Mouse (Mus musculus): ENCODE results near the gene Ppp1r37. TPM values are rescaled to one million over a fixed set of nuclear protein-coding genes. Genes with fewer than 3 reads are reported as not detected.

Gene Ppp1r37
- polyA plus RNA-seq, 1 experiment from 2014 or later: 18.3 TPM

- no peaks in the 10 kb centered on the region for H3K27me3 ChIP-seq (ENCODE audit: control insufficient read depth, insufficient read depth, low read depth, low read length)
- no peak overlapping the region for H3K4me3 ChIP-seq (ENCODE audit: low read length)
- no peak for ATAC-seq (ENCODE audit: low read depth)
- WGBS: 77% methylated on average over 10 of the region's 10 CpGs
- H3K27ac ChIP-seq (ENCODE audit: low read length): no peak overlapping the region
- no peaks in the 10 kb centered on the region for H3K9me3 ChIP-seq (ENCODE audit: control insufficient read depth, low read length)
- no peak overlapping the region for H3K4me2 ChIP-seq (ENCODE audit: low read depth, low read length)
- no peaks in the 10 kb centered on the region for H3K4me1 ChIP-seq (replicated peaks; ENCODE audit: control insufficient read depth, insufficient read depth, low read length)
- H3K36me3 ChIP-seq (ENCODE audit: control insufficient read depth, insufficient read depth, low read length): peaks cover 37% of the 10 kb centered on the region
- no peak overlapping the region for H3K9ac ChIP-seq (ENCODE audit: low read length)
Observed at GRCm38 (mm10) chr7:19593061-19593730, 30.3 kb upstream of the Ppp1r37 start.

- no peaks in the 10 kb centered on the region for H3K4me1 ChIP-seq (replicated peaks; ENCODE audit: control insufficient read depth, insufficient read depth, low read length)
- no peak overlapping the region for H3K27ac ChIP-seq (ENCODE audit: low read length)
- no peaks in the 10 kb centered on the region for H3K27me3 ChIP-seq (ENCODE audit: control insufficient read depth, insufficient read depth, low read depth, low read length)
- H3K36me3 ChIP-seq (ENCODE audit: control insufficient read depth, insufficient read depth, low read length): peaks cover 62% of the 10 kb centered on the region
- no peaks in the 10 kb centered on the region for H3K9me3 ChIP-seq (ENCODE audit: control insufficient read depth, low read length)
- ATAC-seq (ENCODE audit: low read depth): peak; percentile 59; the same call in 1 of the 2 replicates
- H3K4me3 ChIP-seq (ENCODE audit: low read length): no peak overlapping the region
- WGBS: 51% methylated on average over 3 of the region's 3 CpGs
- H3K9ac ChIP-seq (ENCODE audit: low read length): no peak overlapping the region
- no peak overlapping the region for H3K4me2 ChIP-seq (ENCODE audit: low read depth, low read length)
Observed at GRCm38 (mm10) chr7:19589917-19590316, 27.0 kb upstream of the Ppp1r37 start.

- H3K27ac ChIP-seq (ENCODE audit: low read length): no peak overlapping the region
- H3K4me1 ChIP-seq (replicated peaks; ENCODE audit: control insufficient read depth, insufficient read depth, low read length): no peaks in the 10 kb centered on the region
- H3K9ac ChIP-seq (ENCODE audit: low read length): no peak overlapping the region
- no peaks in the 10 kb centered on the region for H3K27me3 ChIP-seq (ENCODE audit: control insufficient read depth, insufficient read depth, low read depth, low read length)
- H3K36me3 ChIP-seq (ENCODE audit: control insufficient read depth, insufficient read depth, low read length): peaks cover 69% of the 10 kb centered on the region
- no peak for ATAC-seq (ENCODE audit: low read depth)
- WGBS: 39% methylated on average over 3 of the region's 3 CpGs
- H3K9me3 ChIP-seq (ENCODE audit: control insufficient read depth, low read length): no peaks in the 10 kb centered on the region
- no peak overlapping the region for H3K4me3 ChIP-seq (ENCODE audit: low read length)
- no peak overlapping the region for H3K4me2 ChIP-seq (ENCODE audit: low read depth, low read length)
Observed at GRCm38 (mm10) chr7:19589207-19589606, 26.3 kb upstream of the Ppp1r37 start.

DNA sequence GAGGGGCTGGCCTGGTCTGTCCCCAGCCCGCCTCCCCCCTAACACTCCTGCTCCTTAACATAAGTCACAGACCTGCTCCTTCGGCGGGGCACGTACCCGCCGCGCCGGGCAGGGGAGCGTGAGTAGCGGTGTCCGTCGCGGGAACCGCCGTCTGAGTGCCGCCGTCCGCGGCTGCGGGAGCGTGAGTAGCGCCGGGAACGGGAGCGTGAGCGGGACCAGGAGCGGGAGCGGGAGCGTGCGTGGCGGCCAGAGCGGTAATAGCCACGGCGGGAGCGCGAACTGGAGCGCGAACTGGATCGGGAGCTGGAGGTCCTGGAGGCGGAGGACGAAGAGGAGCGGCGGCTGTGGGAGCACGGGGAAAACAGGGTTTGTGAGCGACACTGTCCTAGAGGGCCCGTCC lies 23.4 kb upstream of the Ppp1r37 start:
- Histone ChIP-seq H3K4me2 (ENCODE audit: low read depth, low read length) (no peak overlapping the region), H3K36me3 (ENCODE audit: control insufficient read depth, insufficient read depth, low read length) (peaks cover 65% of the 10 kb centered on the region), H3K9me3 (ENCODE audit: control insufficient read depth, low read length) (no peaks in the 10 kb centered on the region), H3K27me3 (ENCODE audit: control insufficient read depth, insufficient read depth, low read depth, low read length) (no peaks in the 10 kb centered on the region), H3K4me1 (replicated peaks; ENCODE audit: control insufficient read depth, insufficient read depth, low read length) (no peaks in the 10 kb centered on the region), H3K27ac (ENCODE audit: low read length) (no peak overlapping the region), H3K4me3 (ENCODE audit: low read length) (no peak overlapping the region), H3K9ac (ENCODE audit: low read length) (no peak overlapping the region)
- WGBS: 80% methylated on average over 42 of the region's 46 CpGs
- ATAC-seq (ENCODE audit: low read depth): no peak

GRCm38 (mm10) chr7:19580634-19581033 lies 17.8 kb upstream of the Ppp1r37 start:
- no peak overlapping the region for H3K27ac ChIP-seq (ENCODE audit: low read length)
- no peaks in the 10 kb centered on the region for H3K9me3 ChIP-seq (ENCODE audit: control insufficient read depth, low read length)
- H3K4me2 ChIP-seq (ENCODE audit: low read depth, low read length): no peak overlapping the region
- peak; percentile 18; the same call in 1 of the 2 replicates for ATAC-seq (ENCODE audit: low read depth)
- no peak overlapping the region for H3K4me3 ChIP-seq (ENCODE audit: low read length)
- H3K4me1 ChIP-seq (replicated peaks; ENCODE audit: control insufficient read depth, insufficient read depth, low read length): peaks cover 9% of the 10 kb centered on the region
- 73% methylated on average over 8 of the region's 8 CpGs for WGBS
- no peak overlapping the region for H3K9ac ChIP-seq (ENCODE audit: low read length)
- peaks cover 19% of the 10 kb centered on the region for H3K27me3 ChIP-seq (ENCODE audit: control insufficient read depth, insufficient read depth, low read depth, low read length)
- peaks cover 24% of the 10 kb centered on the region for H3K36me3 ChIP-seq (ENCODE audit: control insufficient read depth, insufficient read depth, low read length)

DNA sequence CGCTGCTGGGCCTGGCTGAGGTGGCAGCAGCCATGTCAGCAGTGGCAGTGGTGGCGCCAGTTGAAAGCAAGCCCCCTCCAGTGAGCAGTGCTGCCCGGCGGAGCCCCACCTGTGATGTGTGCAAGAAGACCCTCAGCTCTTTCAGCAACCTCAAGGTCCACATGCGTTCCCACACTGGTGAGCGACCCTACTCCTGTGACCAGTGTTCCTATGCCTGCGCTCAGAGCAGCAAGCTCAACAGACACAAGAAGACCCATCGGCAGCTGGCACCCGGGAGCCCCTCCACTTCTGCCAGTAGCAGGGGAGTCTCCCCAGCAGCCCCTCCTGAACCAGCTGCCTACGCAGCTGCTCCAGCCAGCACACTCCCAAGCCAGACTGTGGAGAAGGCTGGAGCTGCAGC lies 16.9 kb upstream of the Ppp1r37 start:
- 88% methylated on average over 10 of the region's 10 CpGs for WGBS
- Histone ChIP-seq H3K27me3 (ENCODE audit: control insufficient read depth, insufficient read depth, low read depth, low read length) (peaks cover 19% of the 10 kb centered on the region), H3K36me3 (ENCODE audit: control insufficient read depth, insufficient read depth, low read length) (peaks cover 19% of the 10 kb centered on the region), H3K9me3 (ENCODE audit: control insufficient read depth, low read length) (no peaks in the 10 kb centered on the region), H3K4me1 (replicated peaks; ENCODE audit: control insufficient read depth, insufficient read depth, low read length) (peaks cover 9% of the 10 kb centered on the region), H3K9ac (ENCODE audit: low read length) (no peak overlapping the region), H3K27ac (ENCODE audit: low read length) (no peak overlapping the region), H3K4me2 (ENCODE audit: low read depth, low read length) (no peak overlapping the region), H3K4me3 (ENCODE audit: low read length) (no peak overlapping the region)
- ATAC-seq (ENCODE audit: low read depth): no peak

- Histone ChIP-seq H3K4me1 (replicated peaks; ENCODE audit: control insufficient read depth, insufficient read depth, low read length) (peaks cover 13% of the 10 kb centered on the region), H3K27ac (ENCODE audit: low read length) (no peak overlapping the region), H3K36me3 (ENCODE audit: control insufficient read depth, insufficient read depth, low read length) (peaks cover 6% of the 10 kb centered on the region), H3K9me3 (ENCODE audit: control insufficient read depth, low read length) (no peaks in the 10 kb centered on the region), H3K4me2 (ENCODE audit: low read depth, low read length) (no peak overlapping the region), H3K27me3 (ENCODE audit: control insufficient read depth, insufficient read depth, low read depth, low read length) (peaks cover 19% of the 10 kb centered on the region), H3K9ac (ENCODE audit: low read length) (no peak overlapping the region), H3K4me3 (ENCODE audit: low read length) (no peak overlapping the region)
- WGBS: 49% methylated on average over 4 of the region's 4 CpGs
- no peak for ATAC-seq (ENCODE audit: low read depth)
Observed at GRCm38 (mm10) chr7:19578436-19578835, 15.6 kb upstream of the Ppp1r37 start.

- H3K4me3 ChIP-seq (ENCODE audit: low read length): peak overlapping the region; percentile 51
- no peaks in the 10 kb centered on the region for H3K9me3 ChIP-seq (ENCODE audit: control insufficient read depth, low read length)
- no peak overlapping the region for H3K27ac ChIP-seq (ENCODE audit: low read length)
- H3K4me2 ChIP-seq (ENCODE audit: low read depth, low read length): peak overlapping the region; percentile 84
- peaks cover 4% of the 10 kb centered on the region; the same call in 1 of the 2 replicates for H3K36me3 ChIP-seq (ENCODE audit: control insufficient read depth, insufficient read depth, low read length)
- WGBS: 16% methylated on average over 10 of the region's 10 CpGs
- peaks cover 13% of the 10 kb centered on the region for H3K4me1 ChIP-seq (replicated peaks; ENCODE audit: control insufficient read depth, insufficient read depth, low read length)
- peak overlapping the region; percentile 45 for H3K9ac ChIP-seq (ENCODE audit: low read length)
- peaks cover 19% of the 10 kb centered on the region for H3K27me3 ChIP-seq (ENCODE audit: control insufficient read depth, insufficient read depth, low read depth, low read length)
- no peak for ATAC-seq (ENCODE audit: low read depth)
Observed at GRCm38 (mm10) chr7:19577877-19578414, 15.1 kb upstream of the Ppp1r37 start.

DNA sequence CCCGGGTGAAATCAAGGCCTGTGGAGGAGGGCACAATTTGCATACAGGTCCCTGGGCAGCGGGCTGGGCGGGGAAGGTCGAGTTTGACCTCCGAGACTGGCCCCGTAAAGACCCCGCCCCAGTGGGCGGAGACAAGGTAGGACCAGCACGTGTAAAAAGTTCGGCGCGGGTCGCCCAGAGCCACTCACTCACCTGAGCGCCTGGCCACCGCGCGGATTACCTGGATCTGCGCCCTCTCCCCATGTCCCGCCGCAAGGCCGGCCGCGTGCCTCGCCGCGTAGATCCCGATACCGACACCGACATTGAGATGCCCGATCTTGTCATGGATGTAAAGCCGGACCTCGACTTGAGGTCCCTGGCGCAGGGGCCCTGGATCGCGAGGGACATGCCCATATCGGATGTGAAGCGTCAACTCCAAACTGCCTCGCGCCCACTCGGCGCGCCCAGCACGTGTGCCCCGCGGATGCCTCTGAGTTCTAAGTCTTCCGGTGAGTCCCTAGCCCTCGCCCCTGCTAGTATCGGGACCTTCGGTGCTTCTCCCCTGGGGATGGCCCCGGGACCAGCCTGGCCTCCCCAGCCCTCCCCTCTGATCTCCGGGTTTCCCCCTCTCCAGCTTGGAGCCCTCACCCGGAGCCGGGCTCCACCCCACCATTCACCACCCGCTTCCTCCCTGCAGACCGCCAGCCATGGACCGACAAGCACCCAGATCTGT lies 14.4 kb upstream of the Ppp1r37 start, which contains the start of the genes Zfp296 and Gemin7:
Zfp296 (plus strand) TSS at position 147 of the 712 bp plus-strand sequence.
Gemin7 (minus strand) TSS at position 455 of the 712 bp plus-strand sequence.
- Histone ChIP-seq H3K27ac (ENCODE audit: low read length) (no peak within 1 kb of the TSS), H3K36me3 (ENCODE audit: control insufficient read depth, insufficient read depth, low read length) (peaks cover 2% of the 10 kb centered on the region; the same call in 1 of the 2 replicates), H3K4me3 (ENCODE audit: low read length) (peak within 1 kb of the TSS; percentile 51), H3K9me3 (ENCODE audit: control insufficient read depth, low read length) (no peaks in the 10 kb centered on the region), H3K4me1 (replicated peaks; ENCODE audit: control insufficient read depth, insufficient read depth, low read length) (peaks cover 16% of the 10 kb centered on the region), H3K4me2 (ENCODE audit: low read depth, low read length) (peak within 1 kb of the TSS; percentile 84), H3K27me3 (ENCODE audit: control insufficient read depth, insufficient read depth, low read depth, low read length) (peaks cover 19% of the 10 kb centered on the region), H3K9ac (ENCODE audit: low read length) (peak within 1 kb of the TSS; percentile 45)
- ATAC-seq (ENCODE audit: low read depth): peak; percentile 6; the same call in 1 of the 2 replicates
- WGBS: under 1% methylated on average over 56 of the region's 56 CpGs

Data from lung, embryonic 16.5 days (tissue).